Mouse (Mus musculus) lung, adult 2 months (tissue): ENCODE data around the gene Prkar2a. TPM values are rescaled to one million over a fixed set of nuclear protein-coding genes. Genes with fewer than 3 reads are reported as not detected.

ENCODE experiments used
- DNase-seq: peaks from one replicate; pipeline ENCODE4 v3.0.0; 2022
- H3K4me1 ChIP-seq: fragments of 200-500 bp; 2 replicates; pipeline ENCODE4 v1.6.1; 2011; ENCODE audit warnings: low read length; ENCODE audit not compliant: control insufficient read depth, insufficient read depth
- H3K4me3 ChIP-seq: fragments of 200-500 bp; replicated peaks from 2 replicates; pipeline ENCODE3; 2011; ENCODE audit warnings: low read depth, mild to moderate bottlenecking, control low read depth, low read length; ENCODE audit errors: extremely low read depth
- CTCF ChIP-seq: fragments of 200-500 bp; IDR thresholded peaks from 2 replicates; pipeline ENCODE4 v1.5.1; 2011; ENCODE audit warnings: mild to moderate bottlenecking, low read length, control low read depth; ENCODE audit not compliant: insufficient read depth
- POLR2A ChIP-seq: fragments of 200-500 bp; IDR thresholded peaks from 2 replicates; pipeline ENCODE4 v1.6.1; 2011; ENCODE audit warnings: low read depth, mild to moderate bottlenecking, control low read depth, low read length, borderline replicate concordance; ENCODE audit errors: extremely low read depth
- WGBS: fragments of 180-500 bp; shearing (Covaris S2); methylation state at CpG from one replicate; pipeline ENCODE4 v1.1.7; 2018; 5-methylcytosine and 5-hydroxymethylcytosine counted together
- polyA plus RNA-seq: library from polyadenylated mRNA; depleted of rRNA; stranded (reverse); fragments of >200 nt; gene quantifications from 2 replicates; pipeline ENCODE4 v1.2.3, GENCODE M21; 2012

The Prkar2a gene
- polyA plus RNA-seq, 1 experiment: 26.1 TPM

GRCm38 (mm10) chr9:108716199-108716598, 27.1 kb downstream of the Prkar2a start:
- H3K4me3 ChIP-seq: no peak overlapping the region
- TF ChIP-seq CTCF (no peak), POLR2A (no peak)
- DNase-seq: no peak
- WGBS: 87% methylated on average over 4 of the region's 4 CpGs
- H3K4me1 ChIP-seq: no peaks in the 10 kb centered on the region

GRCm38 (mm10) chr9:108723751-108724150, 34.6 kb downstream of the Prkar2a start:
- WGBS: 53% methylated on average over 2 of the region's 2 CpGs
- H3K4me1 ChIP-seq: peaks cover 2% of the 10 kb centered on the region; the same call in 1 of the 2 replicates
- H3K4me3 ChIP-seq: no peak overlapping the region
- TF ChIP-seq CTCF (no peak), POLR2A (no peak)
- no peak for DNase-seq

GRCm38 (mm10) chr9:108726116-108726515, 37.0 kb downstream of the Prkar2a start:
- Histone ChIP-seq H3K4me1 (peaks cover 2% of the 10 kb centered on the region; the same call in 1 of the 2 replicates), H3K4me3 (no peak overlapping the region)
- no peak for TF ChIP-seq POLR2A
- no peak for TF ChIP-seq CTCF
- WGBS: 92% methylated on average over 5 of the region's 5 CpGs
- no peak for DNase-seq

- Histone ChIP-seq H3K4me1 (peaks cover 2% of the 10 kb centered on the region; the same call in 1 of the 2 replicates), H3K4me3 (no peak overlapping the region)
- no peak for DNase-seq
- TF ChIP-seq CTCF (peak; percentile 25; the same call in 1 of the 2 replicates), POLR2A (no peak)
Measured at GRCm38 (mm10) chr9:108729050-108729449, 39.9 kb downstream of the Prkar2a start.

GRCm38 (mm10) chr9:108732462-108732861, 43.3 kb downstream of the Prkar2a start:
- no peak overlapping the region for H3K4me3 ChIP-seq
- H3K4me1 ChIP-seq: peaks cover 2% of the 10 kb centered on the region; the same call in 1 of the 2 replicates
- DNase-seq: no peak
- TF ChIP-seq CTCF (no peak), POLR2A (no peak)

GRCm38 (mm10) chr9:108734626-108735025, 45.5 kb downstream of the Prkar2a start:
- no peak for DNase-seq
- H3K4me1 ChIP-seq: no peaks in the 10 kb centered on the region
- TF ChIP-seq POLR2A (no peak), CTCF (no peak)
- H3K4me3 ChIP-seq: no peak overlapping the region

- DNase-seq: no peak
- TF ChIP-seq CTCF: no peak
- TF ChIP-seq POLR2A: no peak
- no peak overlapping the region for H3K4me3 ChIP-seq
- no peaks in the 10 kb centered on the region for H3K4me1 ChIP-seq
- WGBS: 62% methylated on average over 3 of the region's 3 CpGs
Measured at GRCm38 (mm10) chr9:108739239-108739638, 50.1 kb downstream of the Prkar2a start.

GRCm38 (mm10) chr9:108740062-108740461, 50.9 kb downstream of the Prkar2a start:
- Histone ChIP-seq H3K4me1 (no peaks in the 10 kb centered on the region), H3K4me3 (no peak overlapping the region)
- DNase-seq: no peak
- 96% methylated on average over 1 of the region's 1 CpGs for WGBS
- TF ChIP-seq CTCF (no peak), POLR2A (no peak)

- H3K4me1 ChIP-seq: no peaks in the 10 kb centered on the region
- WGBS: 87% methylated on average over 9 of the region's 9 CpGs
Measured at GRCm38 (mm10) chr9:108742048-108742447, 52.9 kb downstream of the Prkar2a start.

GRCm38 (mm10) chr9:108746876-108747499, 57.9 kb downstream of the Prkar2a start:
- TF ChIP-seq POLR2A (no peak), CTCF (no peak)
- H3K4me1 ChIP-seq: no peaks in the 10 kb centered on the region
- no peak for DNase-seq
- H3K4me3 ChIP-seq: no peak overlapping the region
- WGBS: 81% methylated on average over 14 of the region's 14 CpGs

More at GRCm38 (mm10) chr9:108742048-108742447, 52.9 kb downstream of the Prkar2a start:
- TF ChIP-seq POLR2A (no peak), CTCF (no peak)
- no peak for DNase-seq
- no peak overlapping the region for H3K4me3 ChIP-seq
